Mouse (Mus musculus) frontal cortex, postnatal 25 days (tissue): ENCODE results near the gene Mlst8.
"Not testable (repeated sequence)": the region's sequence is repeated elsewhere in the genome, so short reads cannot be mapped to it uniquely, and the experiment has no call there.

ENCODE experiments used
- DNase-seq, 2 experiments: peaks; one replicate each; pipeline ENCODE4 v3.0.0; 2022; ENCODE audit warnings: low spot score in 2 of 2

The Mlst8 gene

DNA sequence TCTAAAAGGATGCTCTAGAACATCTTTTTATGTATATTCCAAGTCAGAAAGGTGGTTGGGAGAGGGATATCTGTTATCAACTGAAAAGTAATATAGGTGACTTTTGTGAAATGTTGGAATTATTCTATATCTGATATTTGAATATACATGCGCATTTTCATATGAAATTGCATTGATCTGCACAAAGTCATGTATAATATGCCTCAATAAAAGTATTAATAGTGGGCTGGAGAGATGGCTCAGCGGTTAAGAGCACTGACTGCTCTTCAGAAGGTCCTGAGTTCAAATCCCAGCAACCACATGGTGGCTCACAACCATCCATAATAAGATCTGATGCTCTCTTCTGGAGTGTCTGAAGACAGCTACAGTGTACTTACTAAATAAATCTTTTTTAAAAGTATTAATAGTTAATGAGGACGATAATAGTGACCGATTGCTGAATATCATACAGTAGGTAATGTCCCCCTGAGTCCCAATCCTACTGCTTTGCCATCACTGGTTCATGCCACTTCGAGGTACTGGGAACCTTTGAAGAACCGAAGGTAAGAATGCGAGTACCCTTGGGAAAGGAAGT lies 9.5 kb downstream of the Mlst8 start:
- no peak for DNase-seq

GRCm38 (mm10) chr17:24468636-24469246 lies 10.1 kb downstream of the Mlst8 start:
- no peak for DNase-seq

GRCm38 (mm10) chr17:24463374-24464133 lies 15.3 kb downstream of the Mlst8 start:
- no peak for DNase-seq

GRCm38 (mm10) chr17:24462932-24463331 lies 15.9 kb downstream of the Mlst8 start:
- DNase-seq, result no peak

GRCm38 (mm10) chr17:24461580-24461979 lies 17.3 kb downstream of the Mlst8 start:
- no peak for DNase-seq

GRCm38 (mm10) chr17:24455523-24456206 lies 23.2 kb downstream of the Mlst8 start:
- not testable (repeated sequence) for DNase-seq

- peak; percentile 91 to 97 for DNase-seq
Observed at GRCm38 (mm10) chr17:24454756-24455522, 23.9 kb downstream of the Mlst8 start.

DNA sequence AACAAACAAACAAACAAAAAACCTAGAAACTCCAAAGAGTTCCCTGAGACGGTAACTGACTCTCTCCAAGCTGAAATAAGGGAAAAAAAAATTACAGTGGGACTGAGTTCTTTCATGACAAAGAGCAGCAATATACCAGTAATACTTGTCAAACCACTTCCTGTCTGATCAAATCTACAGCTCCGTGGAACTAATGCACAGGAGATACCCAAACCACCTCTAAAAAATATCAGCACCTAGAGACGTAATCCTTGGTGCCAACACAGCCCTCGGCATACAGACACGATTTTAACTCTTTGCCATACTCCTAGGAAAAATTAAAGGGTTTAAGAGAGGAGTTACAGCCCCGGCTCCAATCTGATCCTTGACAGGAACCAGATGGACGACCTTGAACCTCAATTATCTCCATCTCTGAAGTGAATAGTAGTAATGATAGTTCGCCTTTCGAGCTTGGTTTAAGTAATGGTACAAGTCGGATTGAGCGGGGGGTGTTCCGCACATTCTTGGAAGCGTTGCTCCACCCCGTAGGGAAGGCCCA lies 24.6 kb downstream of the Mlst8 start:
- DNase-seq, result no peak

DNA sequence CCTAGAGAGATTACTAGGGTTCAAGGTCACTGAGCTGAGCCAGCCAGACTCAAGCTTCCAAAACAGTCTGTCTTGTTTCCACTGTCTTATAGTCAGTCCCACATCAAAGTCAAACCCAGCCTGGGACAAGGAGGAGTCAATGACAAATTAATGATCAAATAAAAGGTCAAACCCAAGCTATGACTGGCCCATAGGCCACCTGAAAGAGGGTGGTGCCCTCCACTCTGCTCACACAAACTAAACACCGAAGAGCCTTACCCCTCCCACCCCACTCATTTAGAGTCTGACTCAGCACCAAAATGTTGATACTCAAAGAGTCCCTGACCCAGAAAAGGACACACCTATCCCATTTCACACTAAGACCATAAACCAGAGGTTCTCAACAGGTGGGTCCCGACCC lies 25.5 kb downstream of the Mlst8 start:
- DNase-seq, result no peak

DNA sequence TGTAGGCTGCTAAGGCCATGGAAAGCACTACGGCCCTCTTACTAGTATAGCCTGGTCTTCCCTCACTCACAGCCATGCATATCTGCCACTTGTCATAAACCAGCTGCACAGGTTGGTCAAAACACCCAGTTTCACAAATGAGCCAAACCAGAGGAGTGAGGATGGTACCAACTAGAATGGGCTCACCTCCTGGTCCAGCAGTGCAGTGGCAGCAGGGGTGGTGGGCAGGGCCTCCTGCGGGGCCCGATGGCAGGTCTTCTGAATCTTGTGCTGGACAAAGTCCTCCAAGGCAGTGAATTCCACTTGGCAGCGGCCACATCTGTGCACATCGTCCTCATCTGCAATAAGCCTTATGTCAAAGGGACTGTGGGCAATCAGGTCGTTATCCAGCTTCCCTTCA lies 27.7 kb downstream of the Mlst8 start:
- DNase-seq, result no peak

GRCm38 (mm10) chr17:24449507-24449906 lies 29.4 kb downstream of the Mlst8 start:
- DNase-seq, result no peak

DNA sequence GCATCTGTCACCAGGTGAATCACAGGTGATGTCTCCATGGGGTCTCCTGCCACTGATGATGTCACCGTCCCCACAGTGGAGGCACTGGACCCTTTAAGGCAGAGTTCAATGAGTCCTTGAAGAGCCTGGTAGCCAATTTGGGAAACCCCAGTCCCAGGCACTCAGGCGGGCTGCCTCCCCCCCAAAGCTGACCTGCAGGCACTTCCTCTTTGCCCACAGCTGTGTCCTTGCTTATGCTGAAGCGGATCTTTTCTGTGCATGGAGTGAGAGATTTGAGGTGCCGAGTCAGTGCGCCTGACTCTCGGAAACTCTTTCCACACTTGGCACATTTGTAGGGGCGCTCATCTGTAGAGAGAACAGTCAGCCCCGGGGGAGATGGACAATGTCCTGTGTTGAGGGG lies 32.3 kb downstream of the Mlst8 start:
- DNase-seq, result no peak

GRCm38 (mm10) chr17:24443409-24443808 lies 35.5 kb downstream of the Mlst8 start:
- DNase-seq, result peak in 1 of 2 experiments; percentile 40

DNA sequence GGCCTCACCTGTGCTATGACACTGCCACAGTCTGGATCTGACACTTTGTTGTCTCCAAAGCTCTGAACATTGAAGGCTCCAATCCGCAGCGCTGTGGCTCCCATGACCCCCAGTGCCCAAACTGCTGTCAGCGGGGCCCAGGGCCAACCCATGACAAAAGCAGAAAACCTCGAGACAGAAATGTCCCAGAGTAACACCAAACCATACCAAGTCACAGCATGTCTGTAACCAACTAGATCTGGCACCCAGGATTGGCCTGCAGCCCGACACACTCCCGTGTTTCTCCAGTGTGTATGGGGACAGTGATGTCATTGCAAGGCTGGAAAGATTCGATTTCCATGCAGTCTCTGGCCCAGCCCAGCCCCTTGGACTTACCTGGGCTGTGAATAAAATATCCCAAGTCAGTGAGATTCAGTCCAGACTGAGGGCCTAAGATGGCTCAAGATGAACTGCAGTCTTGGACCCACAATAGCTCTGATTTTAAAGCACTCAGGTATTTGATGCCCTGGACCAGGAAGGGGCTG lies 36.2 kb downstream of the Mlst8 start, which contains the start of gene Dnase1l2:
Dnase1l2 (minus strand) TSS at position 474 of the 524 bp plus-strand sequence.
- no peak for DNase-seq

- DNase-seq, result no peak
Observed at GRCm38 (mm10) chr17:24442107-24442506, 36.8 kb downstream of the Mlst8 start.

GRCm38 (mm10) chr17:24441148-24441547 lies 37.7 kb downstream of the Mlst8 start:
- no peak for DNase-seq

DNA sequence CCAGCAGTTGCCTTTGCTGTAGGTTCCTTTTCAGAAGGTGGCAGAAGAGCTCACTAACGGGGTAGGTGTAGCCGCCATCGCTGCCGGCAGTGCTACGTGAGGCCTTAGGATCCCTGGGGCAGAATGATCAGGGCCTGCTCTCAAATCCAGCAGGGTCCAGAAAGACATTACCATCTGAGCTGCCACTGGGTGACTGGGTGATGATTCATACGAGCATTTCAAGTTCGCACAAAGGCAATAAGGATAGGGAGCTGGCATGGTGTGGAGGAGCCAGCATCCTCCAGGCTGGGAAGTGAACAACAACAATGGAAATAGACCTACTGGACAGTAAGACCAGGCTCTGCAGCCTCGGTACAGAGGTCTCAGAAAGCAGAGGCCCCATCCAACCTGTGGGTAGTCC lies 38.5 kb downstream of the Mlst8 start:
- DNase-seq, result no peak

GRCm38 (mm10) chr17:24437016-24437415 lies 41.9 kb downstream of the Mlst8 start:
- no peak for DNase-seq

DNA sequence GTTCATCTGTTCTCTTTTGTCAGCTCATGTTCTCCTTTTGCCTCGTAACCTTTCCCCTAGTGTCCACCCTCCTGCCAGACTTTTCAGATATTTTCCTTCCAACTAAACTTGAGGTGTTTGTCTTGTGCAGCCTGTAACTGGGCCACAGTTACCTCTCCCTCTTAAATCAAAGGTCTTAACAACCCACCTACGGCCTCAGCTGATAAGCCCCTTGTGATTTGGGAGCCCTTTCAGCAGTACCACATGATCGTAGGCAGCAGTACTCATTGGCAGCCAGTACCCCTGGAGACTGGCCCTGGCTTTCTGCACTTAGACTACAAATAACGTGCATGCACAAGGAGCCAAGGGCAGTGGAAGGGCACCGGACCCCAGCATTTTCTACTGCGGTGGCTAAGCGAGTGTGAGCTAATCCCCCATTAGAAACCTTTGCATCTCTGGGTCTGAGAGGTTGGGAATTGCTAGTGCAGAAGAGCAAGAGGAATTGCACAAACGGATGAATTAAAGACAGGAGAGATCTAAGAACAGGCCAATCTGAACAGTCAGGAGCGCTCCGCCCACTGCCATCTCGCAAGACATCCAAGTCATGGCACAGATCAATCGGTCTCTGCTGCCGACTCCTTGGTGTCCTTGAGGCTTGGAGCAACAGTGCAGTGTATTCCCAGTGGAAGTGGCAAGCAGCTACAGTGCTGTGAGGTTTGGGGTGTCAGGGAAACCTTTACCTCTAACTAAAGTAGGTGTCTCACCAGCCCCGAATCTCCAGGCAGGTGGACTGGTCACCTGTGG lies 49.5 kb downstream of the Mlst8 start:
- DNase-seq, result no peak

- no peak for DNase-seq
Observed at GRCm38 (mm10) chr17:24427170-24427557, 51.7 kb downstream of the Mlst8 start.
